Mouse (Mus musculus) midbrain, embryonic 16.5 days (tissue): ENCODE measurements at regions not wholly inside any gene's neighbourhood (a gene's known extent, or its start where the extent isn't known, plus 50 kb on each side); places are given as distances from the start of the nearest gene placed in this dataset.

Source experiments
- ATAC-seq: fragments of 200-750 bp; cut with Nextera tagmentation; 2 replicates; pipeline ENCODE4 v1.8.0; 2017; ENCODE audit warnings: moderate TSS enrichment
- H3K27ac ChIP-seq: fragments of 300-500 bp; sonication (generic); 2 replicates; pipeline ENCODE4 v1.5.1; 2014; ENCODE audit warnings: mild to moderate bottlenecking, low read length, mixed read lengths
- H3K27me3 ChIP-seq: fragments of 300-500 bp; sonication (generic); 2 replicates; pipeline ENCODE4 v1.6.1; 2014; ENCODE audit warnings: low read depth, low read length, mixed read lengths; ENCODE audit not compliant: control insufficient read depth, insufficient read depth
- H3K36me3 ChIP-seq: fragments of 300-500 bp; sonication (generic); 2 replicates; pipeline ENCODE4 v1.6.1; 2014; ENCODE audit warnings: mild to moderate bottlenecking, low read length, moderate library complexity, mixed read lengths; ENCODE audit not compliant: control insufficient read depth, insufficient read depth
- H3K4me1 ChIP-seq: fragments of 300-500 bp; sonication (generic); 2 replicates; pipeline ENCODE4 v1.6.1; 2014; ENCODE audit warnings: mild to moderate bottlenecking, low read length, mixed read lengths; ENCODE audit not compliant: control insufficient read depth, insufficient read depth
- H3K4me2 ChIP-seq: fragments of 300-500 bp; sonication (generic); 2 replicates; pipeline ENCODE4 v1.6.1; 2014; ENCODE audit warnings: mild to moderate bottlenecking, low read length, mixed read lengths
- H3K4me3 ChIP-seq: fragments of 300-500 bp; sonication (generic); 2 replicates; pipeline ENCODE4 v1.5.1; 2014; ENCODE audit warnings: low read depth, mild to moderate bottlenecking, low read length, moderate library complexity, mixed read lengths
- H3K9ac ChIP-seq: fragments of 300-500 bp; sonication (generic); 2 replicates; pipeline ENCODE4 v1.6.1; 2014; ENCODE audit warnings: low read depth, low read length, mixed read lengths
- H3K9me3 ChIP-seq: fragments of 300-500 bp; sonication (generic); replicated peaks from 2 replicates; pipeline ENCODE4 v1.6.1; 2014; ENCODE audit warnings: mild to moderate bottlenecking, low read length, mixed read lengths; ENCODE audit not compliant: control insufficient read depth, poor library complexity, severe bottlenecking
- WGBS: fragments of 180-500 bp; shearing (Covaris S2); extraction: QIAGEN DNeasy Blood & Tissue Kit; methylation state at CpG from one replicate; pipeline ENCODE4 v1.1.7; 2014; 5-methylcytosine and 5-hydroxymethylcytosine counted together

GRCm38 (mm10) chr13:10741391-10741790 is 380.7 kb upstream of the Chrm3 start:
- no peaks in the 10 kb centered on the region for H3K36me3 ChIP-seq
- H3K4me1 ChIP-seq, result no peaks in the 10 kb centered on the region
- no peaks in the 10 kb centered on the region for H3K9me3 ChIP-seq
- no peak for ATAC-seq
- no peaks in the 10 kb centered on the region for H3K27me3 ChIP-seq
- WGBS, result 92% methylated on average over 2 of the region's 2 CpGs
- H3K4me2 ChIP-seq, result no peak overlapping the region
- no peak overlapping the region for H3K4me3 ChIP-seq
- H3K27ac ChIP-seq, result no peak overlapping the region
- H3K9ac ChIP-seq, result no peak overlapping the region

GRCm38 (mm10) chr13:10725745-10726171 is 365.1 kb upstream of the Chrm3 start:
- no peak overlapping the region for H3K4me2 ChIP-seq
- no peak overlapping the region for H3K4me3 ChIP-seq
- WGBS, result 15% methylated on average over 3 of the region's 3 CpGs
- no peak overlapping the region for H3K27ac ChIP-seq
- H3K9me3 ChIP-seq, result no peaks in the 10 kb centered on the region
- H3K36me3 ChIP-seq, result no peaks in the 10 kb centered on the region
- ATAC-seq, result peak; percentile 82
- H3K27me3 ChIP-seq, result no peaks in the 10 kb centered on the region
- no peak overlapping the region for H3K9ac ChIP-seq
- H3K4me1 ChIP-seq, result peaks cover 8% of the 10 kb centered on the region

GRCm38 (mm10) chr13:10725335-10725734 is 364.7 kb upstream of the Chrm3 start:
- Histone ChIP-seq H3K9ac (no peak overlapping the region), H3K4me3 (no peak overlapping the region), H3K4me2 (no peak overlapping the region), H3K9me3 (no peaks in the 10 kb centered on the region), H3K27ac (no peak overlapping the region), H3K4me1 (peaks cover 8% of the 10 kb centered on the region), H3K36me3 (no peaks in the 10 kb centered on the region), H3K27me3 (no peaks in the 10 kb centered on the region)
- peak; percentile 73 for ATAC-seq
- WGBS, result 29% methylated on average over 5 of the region's 5 CpGs

- WGBS, result 93% methylated on average over 3 of the region's 3 CpGs
- H3K4me1 ChIP-seq, result peaks cover 5% of the 10 kb centered on the region
- H3K4me2 ChIP-seq, result no peak overlapping the region
- no peaks in the 10 kb centered on the region for H3K27me3 ChIP-seq
- no peak overlapping the region for H3K9ac ChIP-seq
- H3K27ac ChIP-seq, result no peak overlapping the region
- no peak for ATAC-seq
- no peak overlapping the region for H3K4me3 ChIP-seq
- H3K9me3 ChIP-seq, result no peaks in the 10 kb centered on the region
- H3K36me3 ChIP-seq, result no peaks in the 10 kb centered on the region
Measured at GRCm38 (mm10) chr13:10720639-10721038, 360.0 kb upstream of the Chrm3 start.

- Histone ChIP-seq H3K4me3 (no peak overlapping the region), H3K4me1 (no peaks in the 10 kb centered on the region), H3K9me3 (no peaks in the 10 kb centered on the region), H3K4me2 (no peak overlapping the region), H3K9ac (no peak overlapping the region), H3K27me3 (no peaks in the 10 kb centered on the region), H3K36me3 (no peaks in the 10 kb centered on the region), H3K27ac (no peak overlapping the region)
- 83% methylated on average over 5 of the region's 5 CpGs for WGBS
- ATAC-seq, result no peak
Measured at GRCm38 (mm10) chr13:10711451-10711850, 350.8 kb upstream of the Chrm3 start.

GRCm38 (mm10) chr13:10710909-10711308 is 350.3 kb upstream of the Chrm3 start:
- ATAC-seq, result no peak
- no peak overlapping the region for H3K4me2 ChIP-seq
- no peaks in the 10 kb centered on the region for H3K9me3 ChIP-seq
- no peak overlapping the region for H3K4me3 ChIP-seq
- no peak overlapping the region for H3K9ac ChIP-seq
- H3K36me3 ChIP-seq, result no peaks in the 10 kb centered on the region
- no peaks in the 10 kb centered on the region for H3K27me3 ChIP-seq
- H3K27ac ChIP-seq, result no peak overlapping the region
- H3K4me1 ChIP-seq, result no peaks in the 10 kb centered on the region
- WGBS, result 75% methylated on average over 4 of the region's 4 CpGs

- no peaks in the 10 kb centered on the region for H3K27me3 ChIP-seq
- H3K27ac ChIP-seq, result no peak overlapping the region
- no peak overlapping the region for H3K4me2 ChIP-seq
- H3K4me3 ChIP-seq, result no peak overlapping the region
- no peaks in the 10 kb centered on the region for H3K9me3 ChIP-seq
- no peaks in the 10 kb centered on the region for H3K36me3 ChIP-seq
- no peak overlapping the region for H3K9ac ChIP-seq
- no peak for ATAC-seq
- WGBS, result 92% methylated on average over 5 of the region's 5 CpGs
- no peaks in the 10 kb centered on the region for H3K4me1 ChIP-seq
Measured at GRCm38 (mm10) chr13:10697146-10697545, 336.5 kb upstream of the Chrm3 start.

GRCm38 (mm10) chr13:10696181-10696977 is 335.7 kb upstream of the Chrm3 start:
- Histone ChIP-seq H3K9ac (no peak overlapping the region), H3K4me2 (no peak overlapping the region), H3K4me1 (no peaks in the 10 kb centered on the region), H3K36me3 (no peaks in the 10 kb centered on the region), H3K9me3 (no peaks in the 10 kb centered on the region), H3K27me3 (no peaks in the 10 kb centered on the region), H3K27ac (no peak overlapping the region), H3K4me3 (no peak overlapping the region)
- 89% methylated on average over 1 of the region's 1 CpGs for WGBS
- ATAC-seq, result no peak

- Histone ChIP-seq H3K4me2 (no peak overlapping the region), H3K4me3 (no peak overlapping the region), H3K9ac (no peak overlapping the region), H3K4me1 (no peaks in the 10 kb centered on the region), H3K9me3 (no peaks in the 10 kb centered on the region), H3K27me3 (no peaks in the 10 kb centered on the region), H3K27ac (no peak overlapping the region), H3K36me3 (no peaks in the 10 kb centered on the region)
- peak; percentile 28; the same call in 1 of the 2 replicates for ATAC-seq
- 29% methylated on average over 2 of the region's 2 CpGs for WGBS
Measured at GRCm38 (mm10) chr13:10691307-10691706, 330.7 kb upstream of the Chrm3 start.
